Mouse (Mus musculus) embryonic facial prominence, embryonic 12.5 days (tissue): ENCODE results near the gene Zfp60. TPM values are rescaled to one million over a fixed set of nuclear protein-coding genes. Genes with fewer than 3 reads are reported as not detected.
A peak's percentile ranks its signal among the peaks of the same experiment; 100 is the strongest.

ENCODE experiments used
- ATAC-seq: fragments of 200-750 bp; cut with Nextera tagmentation; 2 replicates; pipeline ENCODE4 v1.8.0; 2017; ENCODE audit not compliant: insufficient number of reproducible peaks, insufficient read depth, low FRiP score, low TSS enrichment
- H3K27ac ChIP-seq: fragments of 300-500 bp; sonication (generic); 2 replicates; pipeline ENCODE4 v1.5.1; 2016; ENCODE audit warnings: mild to moderate bottlenecking
- H3K27me3 ChIP-seq: fragments of 300-500 bp; sonication (generic); 2 replicates; pipeline ENCODE4 v1.6.1; 2016; ENCODE audit warnings: mild to moderate bottlenecking, moderate library complexity
- H3K36me3 ChIP-seq: fragments of 300-500 bp; sonication (generic); 2 replicates; pipeline ENCODE4 v1.6.1; 2016; ENCODE audit warnings: mild to moderate bottlenecking
- H3K4me1 ChIP-seq: fragments of 300-500 bp; sonication (generic); 2 replicates; pipeline ENCODE4 v1.6.1; 2016
- H3K4me2 ChIP-seq: fragments of 300-500 bp; sonication (generic); replicated peaks from 2 replicates; pipeline ENCODE4 v1.6.1; 2016; ENCODE audit warnings: mild to moderate bottlenecking, moderate library complexity
- H3K4me3 ChIP-seq: fragments of 300-500 bp; sonication (generic); 2 replicates; pipeline ENCODE4 v1.5.1; 2016; ENCODE audit warnings: mild to moderate bottlenecking
- H3K9ac ChIP-seq: fragments of 300-500 bp; sonication (generic); 2 replicates; pipeline ENCODE4 v1.6.1; 2016; ENCODE audit warnings: mild to moderate bottlenecking, moderate library complexity
- H3K9me3 ChIP-seq: fragments of 300-500 bp; sonication (generic); 2 replicates; pipeline ENCODE4 v1.6.1; 2016; ENCODE audit warnings: mild to moderate bottlenecking, moderate library complexity
- WGBS: fragments of 180-500 bp; shearing (Covaris S2); methylation state at CpG from one replicate; pipeline ENCODE4 v1.1.7; 2016; 5-methylcytosine and 5-hydroxymethylcytosine counted together
- polyA plus RNA-seq: library from polyadenylated mRNA; unstranded; fragments of >200 nt; fragmentation: Nextera tagmentation; extraction: Ambion mirVana; gene quantifications from 2 replicates; pipeline ENCODE4 v1.2.1, GENCODE M21; 2016

The Zfp60 gene
- 55.8 and 57.1 TPM in 2 replicates for polyA plus RNA-seq

DNA sequence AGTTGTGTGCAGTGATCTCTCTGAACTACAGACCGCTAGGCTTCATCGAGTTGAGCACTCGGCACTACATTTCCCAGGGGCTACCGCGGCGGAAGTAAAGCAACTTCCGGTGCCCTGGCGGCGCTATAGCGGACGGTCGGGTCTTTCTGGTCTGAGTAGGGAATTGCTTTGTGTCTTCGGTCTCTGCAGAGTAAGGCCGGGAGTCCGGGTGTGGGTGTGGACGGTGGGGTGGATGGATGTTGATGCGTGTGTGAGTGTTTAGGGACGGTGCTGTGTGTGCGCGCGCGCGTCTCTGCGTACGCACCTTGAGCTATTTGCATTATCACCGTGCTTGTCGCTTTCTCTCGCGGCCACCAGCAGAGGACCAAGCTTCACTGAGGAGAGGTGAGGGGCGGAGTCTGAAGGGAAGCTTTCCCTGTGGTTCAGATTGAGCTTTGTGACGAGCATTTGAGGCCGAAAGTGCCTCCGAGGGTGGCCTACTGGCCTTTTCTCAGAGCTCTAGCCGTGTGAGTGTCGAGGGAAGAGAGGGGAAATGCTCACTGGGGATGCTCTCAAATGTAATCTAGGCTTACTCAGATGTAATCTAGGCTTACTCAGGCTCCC lies at the start of gene Zfp60:
Gene Zfp60 (plus strand): TSS at position 109 of the 603 bp plus-strand sequence.
- Histone ChIP-seq H3K9me3 (no peaks in the 10 kb centered on the region), H3K4me1 (peaks cover 9% of the 10 kb centered on the region), H3K27me3 (no peaks in the 10 kb centered on the region), H3K4me3 (peak within 1 kb of the TSS; percentile 74), H3K9ac (peak within 1 kb of the TSS; percentile 94), H3K36me3 (no peaks in the 10 kb centered on the region), H3K27ac (peak within 1 kb of the TSS; percentile 97), H3K4me2 (peak within 1 kb of the TSS; percentile 66)
- peak; percentile 93 for ATAC-seq
- under 1% methylated on average over 35 of the region's 35 CpGs for WGBS

DNA sequence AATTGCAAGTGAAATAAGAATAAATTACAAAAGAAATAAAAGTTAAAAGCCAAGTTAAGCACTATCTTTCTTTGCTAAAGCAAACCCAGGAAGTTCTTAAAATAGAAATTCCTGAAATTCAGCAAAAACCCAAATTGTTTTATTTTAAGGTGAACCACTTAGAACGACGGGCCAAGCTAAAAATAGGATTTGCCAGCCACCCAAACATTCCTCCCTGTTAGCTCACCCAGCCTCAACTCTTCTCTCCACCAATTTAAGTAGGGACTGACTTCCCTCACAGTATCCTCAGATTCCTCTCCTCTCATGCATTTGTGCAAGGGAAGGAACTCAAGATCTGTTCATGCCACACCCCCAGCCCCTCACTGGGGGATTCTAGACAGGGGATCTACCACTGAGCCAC lies 48.0 kb upstream of the Zfp60 start:
- 64% methylated on average over 2 of the region's 2 CpGs for WGBS
- Histone ChIP-seq H3K9ac (no peak overlapping the region), H3K4me1 (0 out of 2 replicates have a peak, but pooled peaks cover 8% of the 10 kb centered on the region), H3K4me3 (no peak overlapping the region), H3K9me3 (no peaks in the 10 kb centered on the region), H3K27ac (no peak overlapping the region), H3K36me3 (no peaks in the 10 kb centered on the region), H3K27me3 (no peaks in the 10 kb centered on the region), H3K4me2 (no peak overlapping the region)
- ATAC-seq: no peak

DNA sequence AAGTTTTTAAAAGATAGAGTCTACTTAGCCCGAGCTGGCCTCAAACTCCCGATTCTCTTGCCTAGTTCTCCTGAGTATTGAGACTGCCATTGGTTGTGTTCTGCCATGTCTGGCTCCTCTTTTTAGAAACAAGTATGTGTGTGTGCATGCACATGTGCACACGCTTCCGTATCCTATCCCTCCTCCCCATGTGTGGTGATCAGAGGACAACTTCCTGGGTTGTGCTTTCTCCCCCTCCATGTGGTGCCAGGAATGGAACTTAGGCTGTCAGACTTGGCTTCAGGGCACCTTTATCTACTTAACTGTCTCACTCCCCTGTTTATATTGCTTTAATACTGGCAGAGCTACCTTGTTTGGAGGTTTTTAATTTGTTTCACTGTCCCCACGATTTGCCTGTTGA lies 46.0 kb upstream of the Zfp60 start:
- WGBS: 41% methylated on average over 5 of the region's 5 CpGs
- Histone ChIP-seq H3K4me1 (0 out of 2 replicates have a peak, but pooled peaks cover 13% of the 10 kb centered on the region), H3K27me3 (no peaks in the 10 kb centered on the region), H3K9ac (no peak overlapping the region), H3K36me3 (no peaks in the 10 kb centered on the region), H3K27ac (no peak overlapping the region), H3K9me3 (no peaks in the 10 kb centered on the region), H3K4me3 (no peak overlapping the region), H3K4me2 (peak overlapping the region; percentile 23)
- no peak for ATAC-seq

DNA sequence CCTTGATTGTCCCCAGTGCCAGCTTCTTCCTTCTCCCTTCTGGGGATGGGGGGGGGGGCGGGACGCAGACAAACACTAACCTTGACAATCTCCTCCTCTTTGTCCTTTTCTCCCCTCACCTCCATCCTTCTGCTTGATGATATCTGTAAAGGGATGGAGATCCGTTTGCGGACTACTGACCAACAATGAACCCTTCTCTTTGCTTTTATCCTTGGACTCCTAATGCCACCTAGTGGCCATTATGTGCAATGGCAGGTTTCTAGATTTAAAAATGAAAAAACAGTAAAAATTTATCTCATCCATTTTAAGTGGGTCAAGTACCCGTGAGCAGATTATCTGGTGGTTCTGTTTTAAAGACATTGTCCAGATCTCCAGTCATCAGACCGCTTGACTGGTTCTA lies 45.5 kb upstream of the Zfp60 start:
- H3K9me3 ChIP-seq: no peaks in the 10 kb centered on the region
- no peak overlapping the region for H3K4me3 ChIP-seq
- H3K4me1 ChIP-seq: 0 out of 2 replicates have a peak, but pooled peaks cover 13% of the 10 kb centered on the region
- no peaks in the 10 kb centered on the region for H3K27me3 ChIP-seq
- H3K4me2 ChIP-seq: peak overlapping the region; percentile 23
- WGBS: 0% methylated on average over 6 of the region's 6 CpGs
- no peak overlapping the region for H3K27ac ChIP-seq
- no peaks in the 10 kb centered on the region for H3K36me3 ChIP-seq
- ATAC-seq: no peak
- H3K9ac ChIP-seq: no peak overlapping the region

DNA sequence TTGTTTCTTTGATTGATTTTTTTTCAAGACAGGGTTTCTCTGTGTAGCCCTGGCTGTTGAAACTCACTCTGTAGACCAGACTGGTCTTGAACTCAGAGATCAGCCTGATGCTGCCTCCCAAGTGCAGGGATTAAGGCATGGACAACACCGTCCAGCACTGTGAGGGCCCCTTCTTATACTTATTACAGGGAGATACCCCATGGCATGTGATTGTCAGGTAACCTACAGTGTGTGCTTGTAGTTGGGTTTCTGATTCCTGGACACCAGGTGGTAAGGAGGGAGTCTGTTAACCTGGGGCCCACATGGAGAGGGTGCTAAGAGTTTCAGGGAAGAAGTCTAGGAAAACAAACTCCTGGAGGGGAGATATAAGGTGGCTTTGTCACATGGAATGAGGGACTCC lies 44.1 kb upstream of the Zfp60 start:
- no peak overlapping the region for H3K4me2 ChIP-seq
- WGBS: 81% methylated on average over 1 of the region's 1 CpGs

DNA sequence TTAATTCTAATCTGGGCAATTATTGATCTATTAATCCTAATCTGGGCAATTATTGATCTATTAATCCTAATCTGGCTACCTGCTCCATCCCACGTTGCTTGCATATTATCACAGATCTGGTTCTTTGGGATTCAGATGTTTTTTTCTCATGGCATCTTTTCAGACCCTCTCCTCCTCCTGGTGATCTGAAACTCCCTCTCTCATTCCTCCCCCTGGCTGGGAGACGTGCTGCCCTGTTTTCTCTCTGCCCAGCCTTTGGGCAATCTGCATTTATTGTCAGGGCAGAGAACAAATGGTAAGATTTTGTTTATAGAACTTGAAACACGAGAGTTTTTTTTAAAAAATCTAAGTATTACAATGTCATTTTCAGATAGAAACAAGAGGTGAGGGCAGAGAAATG lies 43.4 kb upstream of the Zfp60 start:
- Histone ChIP-seq H3K9ac (no peak overlapping the region), H3K36me3 (no peaks in the 10 kb centered on the region), H3K4me2 (peak overlapping the region; percentile 65), H3K4me3 (peak overlapping the region; percentile 49; the same call in 1 of the 2 replicates), H3K4me1 (0 out of 2 replicates have a peak, but pooled peaks cover 13% of the 10 kb centered on the region), H3K27ac (no peak overlapping the region), H3K27me3 (no peaks in the 10 kb centered on the region), H3K9me3 (no peaks in the 10 kb centered on the region)
- ATAC-seq: no peak
- WGBS: 75% methylated on average over 3 of the region's 3 CpGs

More for the DNA sequence above, 44.1 kb upstream of the Zfp60 start:
- 0 out of 2 replicates have a peak, but pooled peaks cover 13% of the 10 kb centered on the region for H3K4me1 ChIP-seq
- no peaks in the 10 kb centered on the region for H3K9me3 ChIP-seq
- H3K36me3 ChIP-seq: no peaks in the 10 kb centered on the region
- no peaks in the 10 kb centered on the region for H3K27me3 ChIP-seq
- no peak overlapping the region for H3K27ac ChIP-seq
- H3K9ac ChIP-seq: no peak overlapping the region
- H3K4me3 ChIP-seq: no peak overlapping the region
- no peak for ATAC-seq

DNA sequence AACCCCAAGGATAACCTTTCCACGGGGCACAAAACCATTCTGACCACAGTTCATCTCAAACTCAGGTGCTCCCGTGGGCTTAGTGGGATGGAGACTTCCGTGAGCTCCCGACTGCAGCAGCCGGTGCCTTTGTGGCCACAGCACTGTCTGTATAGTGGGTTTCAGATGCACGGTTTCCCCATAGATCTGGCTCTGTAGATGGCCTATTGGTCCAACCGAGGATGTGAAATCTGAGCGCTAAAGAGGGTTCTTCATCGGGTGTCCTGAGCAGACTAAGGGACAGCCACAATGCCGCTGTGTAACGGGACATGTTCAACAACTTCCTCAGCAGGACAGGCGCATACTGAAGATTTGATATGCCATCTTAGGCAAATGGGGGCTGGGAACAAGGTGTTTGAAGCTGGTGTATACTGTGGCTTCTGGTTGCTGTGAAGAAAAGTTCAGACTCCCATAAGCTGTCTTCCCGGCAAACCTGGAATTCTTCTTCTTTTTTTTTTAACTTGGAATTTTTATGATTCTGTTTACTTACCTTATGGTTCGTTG lies 42.9 kb upstream of the Zfp60 start:
- Histone ChIP-seq H3K27me3 (no peaks in the 10 kb centered on the region), H3K4me3 (peak overlapping the region; percentile 49), H3K4me2 (peak overlapping the region; percentile 65), H3K9ac (peak overlapping the region; percentile 63; the same call in 1 of the 2 replicates), H3K27ac (peak overlapping the region; percentile 88), H3K36me3 (no peaks in the 10 kb centered on the region), H3K9me3 (no peaks in the 10 kb centered on the region), H3K4me1 (0 out of 2 replicates have a peak, but pooled peaks cover 13% of the 10 kb centered on the region)
- WGBS: 41% methylated on average over 14 of the region's 14 CpGs
- no peak for ATAC-seq

DNA sequence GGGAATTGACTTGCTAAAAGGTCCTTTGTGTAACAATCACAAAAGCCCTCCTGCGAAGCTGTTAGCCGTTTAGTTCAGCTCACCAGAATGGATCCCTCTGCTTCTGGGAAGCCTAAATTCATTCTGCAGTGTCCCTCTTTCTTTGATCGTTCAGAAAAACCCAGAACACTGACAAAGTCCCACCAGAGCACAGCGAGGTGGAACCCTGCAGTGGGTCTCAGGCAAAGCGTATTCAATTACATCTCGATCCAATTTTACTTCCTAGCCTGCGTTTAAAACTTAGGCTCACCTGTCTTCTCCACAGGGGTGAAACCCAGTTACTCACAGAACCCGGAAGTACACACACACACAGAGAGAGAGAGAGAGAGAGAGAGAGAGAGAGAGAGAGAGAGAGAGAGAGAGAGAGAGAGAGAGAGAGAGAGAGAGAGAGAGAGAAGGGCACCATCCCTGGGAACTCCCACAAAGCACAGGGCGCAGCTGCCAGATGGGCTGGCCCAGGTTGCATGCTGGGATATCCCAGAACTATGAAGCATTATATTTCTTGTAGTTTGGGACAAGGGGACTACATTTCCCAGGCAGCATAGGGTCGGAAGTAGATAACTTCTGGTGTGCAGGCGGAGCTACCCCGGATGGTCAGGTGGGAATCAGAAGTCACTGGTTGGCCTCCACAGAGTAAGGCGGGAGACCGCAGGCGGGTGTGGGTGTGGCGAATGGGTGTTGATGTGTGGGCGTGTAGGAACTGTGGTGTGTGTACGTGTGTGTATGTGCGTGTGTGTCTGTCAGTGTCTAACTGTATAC lies 42.2 kb upstream of the Zfp60 start, which contains the start of gene Zfp607b:
Gene Zfp607b (plus strand): TSS at position 526 of the 798 bp plus-strand sequence.
- ATAC-seq: peak; percentile 99
- Histone ChIP-seq H3K9ac (peak within 1 kb of the TSS; percentile 63), H3K9me3 (no peaks in the 10 kb centered on the region), H3K4me3 (peak within 1 kb of the TSS; percentile 49), H3K27me3 (no peaks in the 10 kb centered on the region), H3K4me1 (0 out of 2 replicates have a peak, but pooled peaks cover 13% of the 10 kb centered on the region), H3K4me2 (peak within 1 kb of the TSS; percentile 65), H3K27ac (peak within 1 kb of the TSS; percentile 88), H3K36me3 (no peaks in the 10 kb centered on the region)
- under 1% methylated on average over 19 of the region's 19 CpGs for WGBS

DNA sequence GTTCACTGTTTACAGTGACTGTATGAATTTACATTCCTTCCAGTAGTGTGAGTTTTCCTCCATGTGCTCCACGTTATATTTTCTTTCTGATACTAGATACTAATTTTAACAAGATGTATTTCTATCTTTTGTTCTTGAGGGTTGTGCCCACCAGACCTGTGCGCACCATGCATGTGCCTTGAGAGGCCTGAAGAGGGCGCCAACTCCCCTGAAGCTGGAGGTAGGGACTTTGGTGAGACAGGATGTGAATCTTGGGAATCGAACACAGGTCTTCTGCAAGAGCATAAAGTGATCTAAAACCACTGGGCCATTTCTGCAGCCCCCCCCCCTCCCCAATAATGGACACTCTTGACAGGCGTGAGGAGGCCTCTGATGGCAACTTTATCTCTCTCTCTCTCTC lies 40.1 kb upstream of the Zfp60 start:
- ATAC-seq: no peak
- Histone ChIP-seq H3K36me3 (no peaks in the 10 kb centered on the region), H3K9ac (no peak overlapping the region), H3K4me1 (0 out of 2 replicates have a peak, but pooled peaks cover 9% of the 10 kb centered on the region), H3K27ac (no peak overlapping the region), H3K4me3 (no peak overlapping the region), H3K27me3 (no peaks in the 10 kb centered on the region), H3K9me3 (no peaks in the 10 kb centered on the region), H3K4me2 (no peak overlapping the region)
- WGBS: 44% methylated on average over 5 of the region's 5 CpGs

DNA sequence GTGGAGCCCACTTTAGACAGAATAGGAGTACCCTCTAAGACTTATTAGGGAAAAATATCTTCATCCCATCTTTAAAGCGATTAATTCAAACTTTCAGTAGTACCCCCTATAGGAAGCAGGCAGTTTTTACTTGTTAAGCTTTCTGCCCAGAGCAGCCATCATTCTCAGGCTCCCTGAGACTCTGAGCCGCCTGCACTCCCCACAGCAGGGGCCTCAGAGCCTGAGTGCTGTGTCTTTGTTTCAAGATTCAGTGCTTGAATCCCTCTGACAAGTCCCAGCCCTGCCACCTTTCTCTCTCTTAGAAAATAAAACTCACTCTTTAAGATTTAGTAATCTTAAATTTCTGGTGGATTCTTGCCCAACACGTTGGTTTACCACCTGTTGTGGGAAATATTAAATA lies 34.5 kb upstream of the Zfp60 start:
- H3K4me2 ChIP-seq: no peak overlapping the region
- no peak overlapping the region for H3K4me3 ChIP-seq
- H3K27me3 ChIP-seq: no peaks in the 10 kb centered on the region
- 27% methylated on average over 3 of the region's 3 CpGs for WGBS
- H3K9ac ChIP-seq: no peak overlapping the region
- H3K4me1 ChIP-seq: no peaks in the 10 kb centered on the region
- H3K36me3 ChIP-seq: no peaks in the 10 kb centered on the region
- no peak overlapping the region for H3K27ac ChIP-seq
- ATAC-seq: no peak
- H3K9me3 ChIP-seq: no peaks in the 10 kb centered on the region

DNA sequence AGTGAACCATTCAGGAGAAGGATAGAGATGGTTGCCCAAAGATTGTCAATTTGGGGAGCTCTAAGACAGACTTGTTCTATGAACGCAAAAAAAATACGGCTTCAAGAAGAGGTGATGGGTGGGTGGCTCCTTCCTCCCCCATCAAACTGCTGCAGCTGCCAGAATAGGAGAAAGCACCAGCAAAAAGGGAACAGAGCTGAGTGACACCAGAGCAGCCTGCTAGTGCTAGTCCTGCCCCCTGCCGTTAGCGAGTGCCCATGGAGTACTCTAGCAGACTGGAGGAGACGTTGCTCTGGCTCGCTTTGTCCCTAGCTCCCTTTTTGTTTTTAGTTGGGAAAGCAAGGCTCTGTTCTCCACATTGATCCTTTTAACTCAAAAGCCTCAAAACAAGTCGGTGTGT lies 20.8 kb upstream of the Zfp60 start:
- no peak for ATAC-seq
- Histone ChIP-seq H3K4me2 (no peak overlapping the region), H3K27ac (no peak overlapping the region), H3K9ac (no peak overlapping the region), H3K9me3 (peaks cover 3% of the 10 kb centered on the region; the same call in 1 of the 2 replicates), H3K27me3 (no peaks in the 10 kb centered on the region), H3K4me1 (no peaks in the 10 kb centered on the region), H3K36me3 (no peaks in the 10 kb centered on the region), H3K4me3 (no peak overlapping the region)
- WGBS: 87% methylated on average over 7 of the region's 7 CpGs
